Mouse (Mus musculus) stomach, postnatal 0 days (tissue): ENCODE results near the gene Utrn.

Source experiments
- CTCF ChIP-seq: IDR thresholded peaks from 2 replicates; pipeline ENCODE4 v1.5.1; 2016; ENCODE audit warnings: antibody characterized with exemption, low read depth, mild to moderate bottlenecking, moderate library complexity
- EP300 ChIP-seq: optimal IDR thresholded peaks from 2 replicates; pipeline ENCODE3; 2016; ENCODE audit warnings: antibody characterized with exemption

DNA sequence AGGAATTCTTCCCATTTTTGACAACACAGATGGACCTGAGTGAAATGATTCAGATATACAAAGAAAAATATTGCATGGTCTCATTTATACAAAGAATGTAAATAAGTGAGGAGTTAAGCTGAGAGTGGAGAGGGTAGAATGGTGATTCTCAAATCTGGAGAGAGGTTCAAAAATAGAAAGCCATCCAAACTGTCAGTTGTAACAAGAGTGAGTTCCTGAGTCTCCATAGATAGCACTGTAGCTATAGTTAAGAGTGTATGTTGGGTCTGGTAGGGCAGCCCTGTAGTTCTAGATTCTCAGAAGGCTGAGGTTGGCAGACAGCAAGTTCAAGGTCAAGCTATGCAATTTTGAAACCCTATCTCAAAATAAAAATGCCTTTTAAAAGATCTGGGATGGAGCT, 438.8 kb downstream of the Utrn start:
- TF ChIP-seq EP300 (no peak), CTCF (no peak)
